Mouse (Mus musculus) kidney, postnatal 25 days (tissue): ENCODE results near the gene Havcr2.
"Not testable (repeated sequence)": the region's sequence is repeated elsewhere in the genome, so short reads cannot be mapped to it uniquely, and the experiment has no call there.

Experiments used
- DNase-seq, 2 experiments: peaks; one replicate each; pipeline ENCODE4 v3.0.0; 2021; ENCODE audit warnings: mixed read lengths in 2 of 2

Havcr2 gene

GRCm38 (mm10) chr11:46461362-46461761 lies 6.6 kb downstream of the Havcr2 start:
- DNase-seq: no peak

GRCm38 (mm10) chr11:46461931-46462330 lies 7.2 kb downstream of the Havcr2 start:
- DNase-seq: no peak

GRCm38 (mm10) chr11:46466878-46467277 lies 12.1 kb downstream of the Havcr2 start:
- DNase-seq: no peak

- no peak for DNase-seq
Observed at GRCm38 (mm10) chr11:46474220-46474619, 19.5 kb downstream of the Havcr2 start.

DNA sequence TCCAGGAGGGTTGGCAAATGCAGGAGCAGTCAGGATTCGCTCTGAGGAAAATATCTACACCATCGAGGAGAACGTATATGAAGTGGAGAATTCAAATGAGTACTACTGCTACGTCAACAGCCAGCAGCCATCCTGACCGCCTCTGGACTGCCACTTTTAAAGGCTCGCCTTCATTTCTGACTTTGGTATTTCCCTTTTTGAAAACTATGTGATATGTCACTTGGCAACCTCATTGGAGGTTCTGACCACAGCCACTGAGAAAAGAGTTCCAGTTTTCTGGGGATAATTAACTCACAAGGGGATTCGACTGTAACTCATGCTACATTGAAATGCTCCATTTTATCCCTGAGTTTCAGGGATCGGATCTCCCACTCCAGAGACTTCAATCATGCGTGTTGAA lies 24.6 kb downstream of the Havcr2 start:
- DNase-seq: no peak

DNA sequence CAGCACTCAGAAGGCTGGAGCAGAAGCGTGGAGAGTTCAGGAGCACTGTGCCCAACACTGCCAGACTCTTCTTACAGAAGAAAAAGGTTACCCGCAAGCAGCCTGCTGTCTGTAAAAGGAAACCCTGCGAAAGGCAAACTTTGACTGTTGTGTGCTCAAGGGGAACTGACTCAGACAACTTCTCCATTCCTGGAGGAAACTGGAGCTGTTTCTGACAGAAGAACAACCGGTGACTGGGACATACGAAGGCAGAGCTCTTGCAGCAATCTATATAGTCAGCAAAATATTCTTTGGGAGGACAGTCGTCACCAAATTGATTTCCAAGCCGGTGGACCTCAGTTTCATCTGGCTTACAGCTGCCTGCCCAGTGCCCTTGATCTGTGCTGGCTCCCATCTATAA lies 25.8 kb downstream of the Havcr2 start:
- no peak for DNase-seq

DNA sequence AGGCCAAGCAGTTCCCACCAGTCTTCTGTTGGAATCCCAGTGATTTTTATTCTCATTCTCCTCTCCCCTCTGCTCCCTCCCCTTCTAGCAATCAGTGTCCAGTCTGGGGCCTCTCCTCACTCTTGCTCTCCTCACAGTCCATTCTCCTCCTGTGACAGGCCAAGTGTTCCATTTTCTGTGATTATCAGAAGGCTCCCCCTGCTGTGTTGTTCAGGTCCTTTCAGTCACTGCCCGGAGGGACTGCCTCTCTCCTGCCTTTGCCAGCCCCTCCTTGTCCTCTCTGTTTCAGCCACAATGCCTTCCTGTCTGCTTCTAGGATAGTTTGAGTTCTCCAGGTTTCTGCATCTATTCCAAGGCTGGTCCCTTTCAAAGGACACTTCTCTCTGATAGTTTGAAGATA lies 33.5 kb downstream of the Havcr2 start:
- DNase-seq: no peak

- no peak for DNase-seq
Observed at GRCm38 (mm10) chr11:46488650-46489049, 33.9 kb downstream of the Havcr2 start.

GRCm38 (mm10) chr11:46507146-46507545 lies 52.4 kb downstream of the Havcr2 start:
- DNase-seq: no peak

DNA sequence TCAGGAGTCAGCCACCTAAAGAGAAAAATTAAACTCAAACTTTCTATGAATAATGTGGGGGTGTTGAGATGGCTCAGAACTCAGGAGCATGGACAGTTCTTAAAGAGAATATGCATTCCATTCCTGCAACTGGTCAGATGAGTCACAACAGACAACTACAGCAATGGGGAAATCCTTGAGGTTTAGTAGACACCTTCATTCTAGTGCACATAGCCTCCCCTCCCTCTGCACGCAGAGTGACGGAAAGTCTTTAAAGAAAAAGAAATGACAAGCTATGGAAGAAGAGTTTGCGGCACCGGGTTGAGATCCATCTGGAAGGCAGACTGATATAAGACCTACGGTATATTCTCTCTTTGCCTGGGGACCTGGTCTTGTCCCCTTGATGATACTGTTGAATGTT lies 55.2 kb downstream of the Havcr2 start:
- no peak for DNase-seq

DNA sequence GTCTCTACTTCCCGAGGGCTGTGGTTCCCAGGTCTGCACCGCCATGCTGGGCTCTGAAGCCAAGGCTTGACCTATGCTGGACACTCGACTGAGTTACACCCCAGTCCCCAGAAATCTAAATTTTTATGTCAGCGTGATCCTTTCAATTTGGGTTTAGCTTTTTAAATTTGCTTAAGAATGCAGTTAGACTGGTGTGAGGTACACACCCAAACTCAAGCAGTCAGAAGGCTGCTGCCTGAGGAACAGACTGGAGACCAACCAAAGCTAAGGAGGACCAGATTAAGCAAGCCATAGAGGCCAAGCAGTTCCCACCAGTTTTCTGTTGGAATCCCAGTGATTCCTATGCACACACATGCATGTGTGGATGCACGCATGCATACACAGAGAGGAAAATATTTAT lies 66.6 kb downstream of the Havcr2 start:
- DNase-seq: not testable (repeated sequence)

- DNase-seq: peak; percentile 36 to 40
Observed at GRCm38 (mm10) chr11:46522719-46523118, 68.0 kb downstream of the Havcr2 start.

DNA sequence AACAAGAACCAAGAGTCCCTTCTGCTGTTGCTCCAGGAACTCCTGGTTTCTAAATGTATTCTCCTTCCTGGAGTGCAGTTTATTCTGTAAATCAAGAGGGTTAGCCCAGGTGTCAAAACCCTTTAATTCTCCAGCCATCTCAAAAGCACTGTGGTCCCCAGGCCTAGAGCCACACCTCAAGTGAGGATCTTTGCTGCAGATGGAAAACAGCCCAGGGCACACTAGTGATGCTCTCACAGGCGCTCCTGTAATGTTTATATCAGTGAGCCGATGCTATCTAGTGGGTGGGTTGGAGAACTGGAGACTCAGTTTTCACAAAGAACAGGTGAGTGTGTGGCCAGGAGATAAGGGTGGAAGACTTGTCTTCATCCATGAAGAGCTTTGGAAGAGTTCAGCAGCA lies 69.2 kb downstream of the Havcr2 start, which contains the start of gene Gm12169:
Gene Gm12169, plus strand, starts transcription at position 301 of the 400 bp plus-strand sequence.
- no peak for DNase-seq

GRCm38 (mm10) chr11:46530149-46530548 lies 75.4 kb downstream of the Havcr2 start:
- DNase-seq: peak in 1 of 2 experiments; percentile 4
